Mouse (Mus musculus): ENCODE results near the gene Dnm3. TPM values are rescaled to one million over a fixed set of nuclear protein-coding genes. Genes with fewer than 3 reads are reported as not detected.

The Dnm3 gene
- total RNA-seq, 2 experiments from 2014 or later, result 89.8 to 106 TPM

DNA sequence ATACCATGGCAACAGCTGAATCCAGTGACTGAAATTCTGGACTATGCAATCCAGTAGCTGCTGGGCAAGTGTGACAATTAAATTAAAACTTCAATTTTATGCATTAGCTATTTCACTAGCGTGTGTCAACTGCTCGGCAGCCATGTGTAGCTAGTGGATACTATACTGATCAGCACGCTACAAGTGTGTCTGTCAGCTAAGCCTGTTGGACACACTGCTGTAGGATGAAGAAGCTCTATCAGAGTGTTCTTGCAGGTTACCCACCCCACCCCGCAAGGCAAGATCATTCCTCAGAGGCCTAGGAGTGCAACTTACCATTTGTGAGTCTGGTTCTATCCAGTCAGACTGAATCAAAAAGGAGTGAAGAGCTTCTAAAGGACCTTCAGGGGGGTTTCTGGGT is 197.8 kb downstream of the Dnm3 start:
- intact Hi-C loops (cut with DNase I), result no loop called here
- DNase-seq (ENCODE audit: low spot score in 2 of 2), result no peak

GRCm38 (mm10) chr1:162276011-162276410 is 201.8 kb downstream of the Dnm3 start:
- intact Hi-C loops (cut with DNase I), result no loop called here

DNA sequence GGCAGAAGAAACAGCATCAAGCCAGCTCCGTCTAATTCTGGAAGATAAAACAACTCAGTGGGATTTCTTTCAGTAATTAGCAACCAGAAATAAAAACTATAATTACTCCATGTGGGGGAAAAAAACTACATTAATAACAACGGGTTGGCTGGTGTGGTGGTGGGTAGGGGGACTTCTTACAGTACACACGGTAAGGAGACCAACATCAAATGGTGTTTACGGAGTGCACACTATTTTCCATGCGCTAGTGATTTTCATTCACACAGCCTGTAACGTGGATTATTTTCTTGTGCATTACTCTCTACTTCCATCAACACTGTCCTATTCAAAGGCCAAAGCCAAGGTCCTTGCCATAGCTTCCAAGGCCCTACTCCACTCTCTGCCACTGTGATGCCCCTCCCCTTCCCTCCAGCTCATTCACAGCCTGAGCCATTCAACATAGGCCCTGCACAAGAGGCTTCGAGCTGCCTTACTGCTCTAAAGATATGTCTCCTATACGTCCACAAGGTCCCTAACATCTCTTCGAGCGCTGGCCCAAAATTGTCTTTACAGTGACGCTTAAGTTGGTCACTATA is 203.1 kb downstream of the Dnm3 start:
- intact Hi-C loops (cut with DNase I), result no loop called here
- DNase-seq (ENCODE audit: low spot score in 2 of 2), result no peak

More at GRCm38 (mm10) chr1:162276011-162276410, 201.8 kb downstream of the Dnm3 start:
- DNase-seq (ENCODE audit: low spot score in 2 of 2), result no peak

DNA sequence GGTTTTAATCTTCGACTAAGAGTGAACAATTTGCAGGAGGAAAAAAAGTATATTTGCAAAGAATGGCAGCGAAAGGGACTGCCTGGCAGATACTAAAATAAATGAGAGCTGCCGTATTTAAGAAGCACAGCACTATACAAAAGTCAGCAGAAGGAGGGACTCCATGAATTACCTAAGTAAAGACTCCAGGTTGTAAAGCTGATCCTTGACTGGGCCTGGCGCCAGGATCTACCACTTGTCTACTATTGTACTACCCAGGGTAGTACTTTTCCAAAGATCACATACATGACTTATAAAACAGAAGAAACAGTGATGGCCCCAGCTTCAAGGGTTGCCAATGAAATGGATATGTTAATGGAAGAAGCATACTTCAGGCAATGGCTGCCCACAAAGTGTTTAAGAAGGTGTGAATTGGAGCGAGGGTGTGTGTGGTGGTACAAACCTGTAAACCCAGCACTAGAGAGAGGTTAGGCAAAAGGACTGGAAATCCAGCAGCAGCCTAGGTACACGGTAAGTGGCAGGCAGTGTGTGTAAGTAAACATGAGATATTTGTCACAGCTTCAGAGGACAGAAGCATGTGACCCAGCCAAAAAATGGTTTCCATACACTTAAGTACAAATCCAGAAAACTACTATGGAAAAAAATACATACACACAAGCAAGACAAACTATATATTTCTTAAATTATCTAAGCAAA is 220.8 kb downstream of the Dnm3 start:
- DNase-seq (ENCODE audit: low spot score in 2 of 2), result no peak
- intact Hi-C loops (cut with DNase I), result no loop called here

- DNase-seq (ENCODE audit: low spot score in 2 of 2), result no peak
- intact Hi-C loops (cut with DNase I), result no loop called here
Measured at GRCm38 (mm10) chr1:162254944-162255343, 222.9 kb downstream of the Dnm3 start.

DNA sequence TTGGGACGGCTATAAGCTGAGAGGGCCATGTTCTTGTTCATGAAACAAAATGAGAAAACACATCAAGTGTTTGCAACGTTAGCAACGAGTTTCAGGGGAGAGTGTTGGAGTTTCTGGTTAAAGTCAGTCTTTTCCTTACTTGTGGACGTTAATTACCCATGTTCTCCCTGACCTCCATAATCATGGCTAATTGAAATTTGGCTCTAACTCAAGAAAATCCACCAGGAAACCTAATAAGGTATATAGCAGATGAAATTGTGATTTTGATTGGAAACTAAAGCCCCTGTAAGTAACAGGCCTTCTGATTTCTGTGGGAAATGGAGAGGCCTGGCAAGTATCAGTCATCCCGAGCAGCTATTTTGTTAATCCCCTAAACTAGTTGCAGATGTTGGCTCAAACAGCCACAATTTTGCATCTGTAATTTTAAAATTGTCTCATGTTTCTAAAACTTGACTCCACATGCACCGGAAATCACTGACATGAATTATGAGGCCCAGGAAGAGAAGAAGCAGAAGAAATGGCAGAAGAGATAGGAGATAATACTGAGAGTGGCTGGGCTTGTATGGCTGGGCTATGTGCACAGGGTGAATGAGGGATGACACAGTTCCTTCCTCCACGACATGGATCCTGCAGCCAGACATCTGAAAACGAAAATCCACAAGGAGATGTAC is 223.7 kb downstream of the Dnm3 start:
- intact Hi-C loops (cut with DNase I), result no loop called here
- DNase-seq (ENCODE audit: low spot score in 2 of 2), result no peak

DNA sequence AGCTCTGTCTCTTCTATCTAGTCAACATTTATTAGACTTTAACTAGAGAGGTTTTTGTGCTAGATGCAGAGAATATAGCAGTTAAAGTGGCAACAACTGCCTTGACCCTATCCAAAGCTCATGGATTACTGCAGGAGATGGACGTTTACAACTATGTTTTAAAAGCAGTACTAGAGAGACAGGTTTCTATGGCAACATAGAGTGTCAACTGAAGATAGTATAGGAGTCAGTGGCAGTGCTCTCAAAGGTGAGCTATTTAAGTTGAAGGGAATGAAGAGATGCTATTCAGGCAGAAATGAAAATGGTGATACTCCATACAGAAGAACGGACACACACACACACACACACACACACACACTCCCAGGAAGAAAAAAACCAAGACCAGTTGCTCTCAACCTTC is 225.0 kb downstream of the Dnm3 start:
- DNase-seq (ENCODE audit: low spot score in 2 of 2), result no peak
- intact Hi-C loops (cut with DNase I), result no loop called here

- intact Hi-C loops (cut with DNase I), result no loop called here
- DNase-seq (ENCODE audit: low spot score in 2 of 2), result no peak
Measured at GRCm38 (mm10) chr1:162247216-162247615, 230.6 kb downstream of the Dnm3 start.

DNA sequence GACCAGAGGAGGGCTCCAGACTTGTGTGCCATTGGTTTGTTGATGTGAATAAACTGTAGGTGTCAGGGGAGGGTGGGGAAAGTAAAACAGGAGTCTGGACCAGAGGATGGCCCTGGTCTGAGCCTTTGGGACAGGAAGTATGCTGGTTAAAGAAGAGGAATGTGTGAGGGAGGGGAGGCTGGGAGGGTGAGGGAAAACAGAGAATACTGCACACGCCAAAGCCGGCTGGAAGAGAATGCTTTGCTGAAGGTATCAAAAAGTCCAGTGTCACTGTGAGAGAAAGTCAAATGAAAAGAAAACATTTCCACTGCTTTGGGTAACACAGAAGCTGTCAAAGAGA is 234.2 kb downstream of the Dnm3 start:
- no peak for DNase-seq (ENCODE audit: low spot score in 2 of 2)
- intact Hi-C loops (cut with DNase I), result no loop called here

- no peak for DNase-seq (ENCODE audit: low spot score in 2 of 2)
- intact Hi-C loops (cut with DNase I), result no loop called here
Measured at GRCm38 (mm10) chr1:162242980-162243650, 234.7 kb downstream of the Dnm3 start.

DNA sequence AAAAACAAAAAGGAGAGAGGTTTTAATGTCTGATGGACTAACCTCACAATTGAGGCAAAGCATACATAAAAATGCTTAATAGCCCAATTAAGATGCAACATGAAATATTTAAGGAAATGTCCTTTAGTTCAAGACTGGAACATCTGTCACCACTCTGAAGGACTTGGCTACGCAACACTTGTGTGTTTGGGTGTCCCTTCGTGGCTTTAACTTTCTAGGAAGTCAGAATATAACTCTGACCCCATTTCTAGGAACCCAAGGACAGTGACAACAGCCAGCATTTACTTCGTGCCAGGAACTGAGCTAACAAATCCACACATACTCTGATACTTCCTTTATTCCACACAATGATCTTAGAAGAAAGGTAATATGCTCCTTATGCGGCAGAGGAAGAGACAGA is 237.1 kb downstream of the Dnm3 start:
- no peak for DNase-seq (ENCODE audit: low spot score in 2 of 2)
- intact Hi-C loops (cut with DNase I), result no loop called here

DNA sequence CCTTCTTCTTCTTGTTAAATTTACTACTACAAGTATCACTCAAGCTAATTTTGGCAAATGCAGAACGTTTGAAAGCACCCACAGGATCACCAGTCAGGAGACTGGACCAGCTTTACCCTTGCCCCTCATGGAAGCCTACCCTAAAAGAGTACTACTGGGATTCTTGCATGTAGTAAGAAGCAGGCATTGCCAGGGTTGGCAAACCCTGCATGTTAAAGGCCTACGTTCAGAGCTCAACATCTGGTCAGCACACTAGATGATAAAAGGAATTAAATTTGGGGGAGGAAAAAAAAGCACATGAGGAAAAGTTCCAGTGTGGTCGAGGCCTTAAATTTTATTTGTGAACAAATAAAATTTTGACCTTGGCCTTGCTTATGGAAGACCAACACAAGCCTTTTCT is 239.2 kb downstream of the Dnm3 start:
- intact Hi-C loops (cut with DNase I), result no loop called here
- no peak for DNase-seq (ENCODE audit: low spot score in 2 of 2)

GRCm38 (mm10) chr1:162236624-162237159 is 241.1 kb downstream of the Dnm3 start:
- intact Hi-C loops (cut with DNase I), result no loop called here
- DNase-seq (ENCODE audit: low spot score in 2 of 2), result no peak

DNA sequence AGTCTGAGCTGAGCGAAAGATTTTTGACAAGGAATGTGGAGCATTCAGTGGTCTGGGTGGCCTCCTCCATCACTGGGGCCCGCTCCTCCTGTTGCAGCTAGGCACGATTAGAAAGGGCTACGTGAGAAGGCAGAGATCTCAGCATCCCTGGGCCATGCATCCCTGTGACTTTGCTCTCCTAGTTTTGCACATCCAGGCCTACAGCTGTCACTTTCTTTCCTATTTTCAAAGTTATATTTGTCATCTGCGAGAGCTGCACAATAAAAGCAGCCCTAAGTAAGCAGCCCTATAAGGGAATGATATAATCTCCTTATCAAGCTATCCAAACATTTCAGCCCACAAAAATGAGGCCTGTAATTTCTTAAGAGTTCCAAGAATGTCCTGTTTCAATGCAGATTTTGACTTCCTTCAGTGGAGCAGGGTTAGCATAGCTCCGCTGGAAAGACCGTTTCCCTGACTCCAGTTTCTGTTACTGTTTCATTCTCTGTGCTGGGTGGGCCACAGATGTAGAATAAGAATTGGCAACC is 252.2 kb downstream of the Dnm3 start:
- intact Hi-C loops (cut with DNase I), result no loop called here
- DNase-seq (ENCODE audit: low spot score in 2 of 2), result no peak

- intact Hi-C loops (cut with DNase I), result no loop called here
- DNase-seq (ENCODE audit: low spot score in 2 of 2), result no peak
Measured at GRCm38 (mm10) chr1:162224817-162225605, 252.8 kb downstream of the Dnm3 start.

GRCm38 (mm10) chr1:162224061-162224460 is 253.8 kb downstream of the Dnm3 start:
- intact Hi-C loops (cut with DNase I), result no loop called here
- no peak for DNase-seq (ENCODE audit: low spot score in 2 of 2)

DNA sequence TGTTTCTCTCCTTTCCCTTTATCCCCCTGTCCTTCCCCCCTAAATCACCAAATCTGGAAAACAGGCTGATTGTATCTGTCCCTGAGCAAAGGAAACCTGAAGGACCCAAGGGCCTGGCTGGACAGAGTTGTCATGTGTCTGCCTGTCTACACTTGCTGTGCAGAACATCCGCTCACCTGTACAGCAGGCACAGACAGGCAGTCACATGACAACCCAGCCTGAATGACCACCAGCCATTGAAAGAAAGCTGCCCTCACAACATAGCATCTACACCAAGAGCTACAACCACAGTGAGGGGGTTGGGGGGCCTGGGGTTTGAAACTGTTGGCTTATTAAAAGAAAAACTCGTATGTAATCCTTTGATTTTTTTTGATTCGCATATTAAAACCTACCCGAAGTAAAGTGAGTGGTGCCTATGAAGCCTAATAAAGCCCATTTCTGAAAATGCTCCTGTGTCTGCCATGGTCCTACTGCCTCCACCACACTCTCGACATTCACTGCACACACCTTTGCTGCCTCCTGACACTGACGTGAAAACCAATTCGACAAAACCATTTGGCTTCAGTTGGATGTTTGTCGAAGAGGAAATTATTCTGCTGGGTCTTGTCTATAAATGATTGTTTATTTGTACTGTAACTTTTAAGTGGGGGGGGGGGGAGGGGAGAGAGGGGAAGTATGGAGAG is 254.4 kb downstream of the Dnm3 start:
- intact Hi-C loops (cut with DNase I), result no loop called here
- no peak for DNase-seq (ENCODE audit: low spot score in 2 of 2)

GRCm38 (mm10) chr1:162222353-162222752 is 255.5 kb downstream of the Dnm3 start:
- DNase-seq (ENCODE audit: low spot score in 2 of 2), result no peak
- intact Hi-C loops (cut with DNase I), result no loop called here

DNA sequence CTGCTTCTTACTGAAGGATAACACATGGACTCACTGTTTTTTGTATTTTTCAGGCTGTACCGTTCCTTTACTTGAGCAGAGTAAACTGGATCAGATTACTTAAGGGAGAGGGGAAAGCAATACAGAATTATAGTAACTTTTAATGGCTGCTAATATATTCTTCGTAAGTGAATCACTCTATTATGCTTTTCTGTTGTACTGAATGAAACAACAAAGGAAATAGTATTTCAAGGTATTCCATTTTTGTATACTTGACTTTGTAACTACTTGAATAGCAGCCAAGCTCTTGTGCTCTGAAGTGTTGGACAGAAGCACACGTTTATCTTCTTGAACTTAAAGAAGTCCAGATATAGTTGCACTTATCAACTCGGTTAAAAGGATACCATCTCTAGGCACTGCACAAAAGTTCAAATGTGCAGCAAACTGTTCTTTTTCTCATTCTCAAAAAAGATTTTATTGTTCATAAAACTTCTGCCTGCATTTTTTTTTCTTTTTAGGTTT is 256.0 kb downstream of the Dnm3 start:
- intact Hi-C loops (cut with DNase I), result no loop called here
- no peak for DNase-seq (ENCODE audit: low spot score in 2 of 2)
